Mouse (Mus musculus) brain, embryonic 14.5 days (tissue): ENCODE data around the gene Gnai2.

ENCODE experiments used
- CTCF ChIP-seq: fragments of 200-500 bp; IDR thresholded peaks from 2 replicates; pipeline ENCODE4 v1.5.1; 2012; ENCODE audit warnings: inconsistent platforms, mild to moderate bottlenecking, moderate library complexity, borderline replicate concordance; ENCODE audit not compliant: insufficient read depth, insufficient read length; ENCODE audit errors: extremely low read depth
- POLR2A ChIP-seq: fragments of 200-500 bp; IDR thresholded peaks from 2 replicates; pipeline ENCODE4 v1.6.1; 2012; ENCODE audit warnings: mild to moderate bottlenecking, inconsistent platforms, borderline replicate concordance; ENCODE audit not compliant: poor library complexity, insufficient read depth, insufficient read length, severe bottlenecking; ENCODE audit errors: extremely low read depth

GRCm38 (mm10) chr9:107630576-107630975, 4.6 kb downstream of the Gnai2 start:
- TF ChIP-seq CTCF (no peak), POLR2A (no peak)
